Mouse (Mus musculus): ENCODE data around the gene Tmem60. TPM values are rescaled to one million over a fixed set of nuclear protein-coding genes. Genes with fewer than 3 reads are reported as not detected.

Gene Tmem60
- polyA plus RNA-seq, 1 experiment from 2014 or later, result 68.8 TPM

GRCm38 (mm10) chr5:20918967-20919366 lies 37.0 kb downstream of the Tmem60 start:
- Histone ChIP-seq H3K27me3 (no peaks in the 10 kb centered on the region), H3K4me2 (no peak overlapping the region), H3K36me3 (no peaks in the 10 kb centered on the region), H3K4me3 (no peak overlapping the region), H3K9me3 (no peaks in the 10 kb centered on the region), H3K27ac (no peak overlapping the region), H3K4me1 (replicated peaks) (no peaks in the 10 kb centered on the region), H3K9ac (no peak overlapping the region)
- WGBS, result 96% methylated on average over 4 of the region's 4 CpGs
- no peak for ATAC-seq (ENCODE audit: low FRiP score)

- no peaks in the 10 kb centered on the region for H3K4me1 ChIP-seq (replicated peaks)
- H3K4me3 ChIP-seq, result no peak overlapping the region
- H3K27ac ChIP-seq, result no peak overlapping the region
- H3K9ac ChIP-seq, result no peak overlapping the region
- H3K4me2 ChIP-seq, result no peak overlapping the region
- no peaks in the 10 kb centered on the region for H3K9me3 ChIP-seq
- WGBS, result 62% methylated on average over 9 of the region's 9 CpGs
- no peaks in the 10 kb centered on the region for H3K27me3 ChIP-seq
- H3K36me3 ChIP-seq, result no peaks in the 10 kb centered on the region
- no peak for ATAC-seq (ENCODE audit: low FRiP score)
These were observed 37.6 kb downstream of the Tmem60 start for GRCm38 (mm10) chr5:20919566-20919965.

- Histone ChIP-seq H3K36me3 (no peaks in the 10 kb centered on the region), H3K4me1 (replicated peaks) (no peaks in the 10 kb centered on the region), H3K4me2 (no peak overlapping the region), H3K9ac (no peak overlapping the region), H3K9me3 (no peaks in the 10 kb centered on the region), H3K27me3 (no peaks in the 10 kb centered on the region), H3K4me3 (no peak overlapping the region), H3K27ac (no peak overlapping the region)
- ATAC-seq (ENCODE audit: low FRiP score), result no peak
- WGBS, result 74% methylated on average over 3 of the region's 3 CpGs
These were observed 42.6 kb downstream of the Tmem60 start for GRCm38 (mm10) chr5:20924608-20925007.

GRCm38 (mm10) chr5:20925451-20925850 lies 43.5 kb downstream of the Tmem60 start:
- Histone ChIP-seq H3K4me3 (no peak overlapping the region), H3K9me3 (no peaks in the 10 kb centered on the region), H3K4me2 (no peak overlapping the region), H3K4me1 (replicated peaks) (peaks cover 2% of the 10 kb centered on the region; the same call in 1 of the 2 replicates), H3K27me3 (no peaks in the 10 kb centered on the region), H3K27ac (no peak overlapping the region), H3K36me3 (no peaks in the 10 kb centered on the region), H3K9ac (no peak overlapping the region)
- 88% methylated on average over 3 of the region's 3 CpGs for WGBS
- ATAC-seq (ENCODE audit: low FRiP score), result no peak

GRCm38 (mm10) chr5:20929669-20930151 lies 47.7 kb downstream of the Tmem60 start:
- ATAC-seq (ENCODE audit: low FRiP score), result no peak
- H3K4me1 ChIP-seq (replicated peaks), result peaks cover 7% of the 10 kb centered on the region; the same call in 1 of the 2 replicates
- WGBS, result 86% methylated on average over 6 of the region's 6 CpGs
- no peak overlapping the region for H3K27ac ChIP-seq
- H3K27me3 ChIP-seq, result no peaks in the 10 kb centered on the region
- H3K4me3 ChIP-seq, result no peak overlapping the region
- no peak overlapping the region for H3K4me2 ChIP-seq
- no peak overlapping the region for H3K9ac ChIP-seq
- no peaks in the 10 kb centered on the region for H3K36me3 ChIP-seq
- H3K9me3 ChIP-seq, result no peaks in the 10 kb centered on the region

- no peaks in the 10 kb centered on the region for H3K9me3 ChIP-seq
- H3K27me3 ChIP-seq, result no peaks in the 10 kb centered on the region
- H3K4me3 ChIP-seq, result no peak overlapping the region
- peaks cover 9% of the 10 kb centered on the region; the same call in 1 of the 2 replicates for H3K4me1 ChIP-seq (replicated peaks)
- no peak for ATAC-seq (ENCODE audit: low FRiP score)
- no peak overlapping the region for H3K9ac ChIP-seq
- H3K36me3 ChIP-seq, result no peaks in the 10 kb centered on the region
- no peak overlapping the region for H3K27ac ChIP-seq
- H3K4me2 ChIP-seq, result no peak overlapping the region
These were observed 48.4 kb downstream of the Tmem60 start for GRCm38 (mm10) chr5:20930430-20930829.

GRCm38 (mm10) chr5:20931300-20931699 lies 49.3 kb downstream of the Tmem60 start:
- Histone ChIP-seq H3K4me3 (no peak overlapping the region), H3K4me1 (replicated peaks) (peaks cover 17% of the 10 kb centered on the region), H3K4me2 (no peak overlapping the region), H3K9ac (no peak overlapping the region), H3K27me3 (no peaks in the 10 kb centered on the region), H3K36me3 (no peaks in the 10 kb centered on the region), H3K27ac (no peak overlapping the region), H3K9me3 (no peaks in the 10 kb centered on the region)
- no peak for ATAC-seq (ENCODE audit: low FRiP score)
- WGBS, result 93% methylated on average over 3 of the region's 3 CpGs

GRCm38 (mm10) chr5:20932585-20932984 lies 50.6 kb downstream of the Tmem60 start:
- ATAC-seq (ENCODE audit: low FRiP score), result no peak
- WGBS, result 96% methylated on average over 3 of the region's 3 CpGs
- no peak overlapping the region for H3K9ac ChIP-seq

GRCm38 (mm10) chr5:20935934-20936333 lies 53.9 kb downstream of the Tmem60 start:
- Histone ChIP-seq H3K9ac (no peak overlapping the region), H3K4me2 (no peak overlapping the region), H3K27me3 (no peaks in the 10 kb centered on the region), H3K4me1 (replicated peaks) (peaks cover 25% of the 10 kb centered on the region), H3K36me3 (no peaks in the 10 kb centered on the region), H3K9me3 (no peaks in the 10 kb centered on the region), H3K27ac (no peak overlapping the region), H3K4me3 (no peak overlapping the region)
- 79% methylated on average over 5 of the region's 5 CpGs for WGBS
- ATAC-seq (ENCODE audit: low FRiP score), result no peak

More at GRCm38 (mm10) chr5:20932585-20932984, 50.6 kb downstream of the Tmem60 start:
- no peaks in the 10 kb centered on the region for H3K9me3 ChIP-seq
- no peak overlapping the region for H3K27ac ChIP-seq
- H3K4me2 ChIP-seq, result no peak overlapping the region
- no peaks in the 10 kb centered on the region for H3K27me3 ChIP-seq
- peaks cover 18% of the 10 kb centered on the region for H3K4me1 ChIP-seq (replicated peaks)
- H3K36me3 ChIP-seq, result no peaks in the 10 kb centered on the region
- no peak overlapping the region for H3K4me3 ChIP-seq

Other genes starting within 250 kb of the Tmem60 start
- gene Phtf2, start 67 bp upstream of the Tmem60 start, polyA plus RNA-seq (2015; fragmentation: Nextera tagmentation; extraction: Ambion mirVana), result 24.3 and 24.7 TPM in 2 replicates
- 4.8 and 5.3 TPM in 2 replicates for gene Rsbn1l, start 74.2 kb downstream of the Tmem60 start, polyA plus RNA-seq (2015; fragmentation: Nextera tagmentation; extraction: Ambion mirVana)
- 27.5 and 27.6 TPM in 2 replicates for gene Ptpn12, start 173.7 kb downstream of the Tmem60 start, polyA plus RNA-seq (2015; fragmentation: Nextera tagmentation; extraction: Ambion mirVana)